Mouse (Mus musculus): ENCODE measurements around the gene Trpv5.

DNA sequence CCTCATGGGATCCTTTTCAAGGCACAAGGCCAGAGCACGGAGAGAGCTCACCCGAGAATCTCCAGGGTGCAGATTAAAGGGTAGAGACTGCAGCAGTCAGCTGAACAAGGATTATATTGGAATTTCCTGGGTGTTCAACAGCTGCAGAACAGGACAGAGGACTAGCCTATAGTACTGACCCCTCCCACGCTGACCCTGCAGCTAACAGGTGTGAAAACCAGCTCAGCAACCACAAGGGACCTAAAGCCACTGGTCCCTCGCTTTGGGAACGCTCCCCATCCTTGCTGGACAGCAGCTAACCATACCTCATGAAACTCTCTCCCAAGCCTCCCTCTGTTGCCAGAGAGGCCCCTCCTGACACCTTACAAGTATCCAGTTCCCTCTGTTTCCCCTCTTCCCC lies 72.9 kb downstream of the Trpv5 start:
- TF ChIP-seq CTCF (IDR thresholded peaks at IDR 0.05; ENCODE audit: low read depth) = no peak
- no peak for TF ChIP-seq EP300 (optimal IDR thresholded peaks at IDR 0.05)
